Mouse (Mus musculus): ENCODE measurements around the gene Neurl1b.

- TF ChIP-seq CHD2 (IDR thresholded peaks at IDR 0.05; ENCODE audit: low read depth, low read length) = no peak
- no peak for TF ChIP-seq ZNF384 (IDR thresholded peaks at IDR 0.05; ENCODE audit: low read depth, low read length)
- no peak for TF ChIP-seq ZC3H11A (IDR thresholded peaks at IDR 0.05; ENCODE audit: borderline replicate concordance, low read depth, low read length)
- TF ChIP-seq HCFC1 (IDR thresholded peaks at IDR 0.05; ENCODE audit: borderline replicate concordance, insufficient read depth, low read length) = no peak
- no peak for TF ChIP-seq MAFK (IDR thresholded peaks at IDR 0.05; ENCODE audit: insufficient read depth, low read depth, low read length)
Observed at GRCm38 (mm10) chr17:26488711-26489403, 74.2 kb downstream of the Neurl1b start.

Data from ES-E14 (cell line).